Mouse (Mus musculus) MEL (cell line): ENCODE data around the gene Med27. TPM values are rescaled to one million over a fixed set of nuclear protein-coding genes. Genes with fewer than 3 reads are reported as not detected.

Experiments used
- DNase-seq: peaks from one replicate; pipeline ENCODE4 v3.0.0; 2011; ENCODE audit warnings: low read depth, low spot score
- H3K27ac ChIP-seq: 2 replicates; pipeline ENCODE4 v1.5.1; 2012; ENCODE audit warnings: low read depth, mild to moderate bottlenecking, control low read depth, low read length, moderate library complexity; ENCODE audit not compliant: control insufficient read depth
- H3K27me3 ChIP-seq, 2 experiments: fragments of 150-350 bp in 1 of 2; sonication (generic) in 1 of 2; 2 replicates each; pipeline ENCODE4 v1.6.1; 2012; ENCODE audit warnings: low read length in 2 of 2, mild to moderate bottlenecking in 2 of 2, improper control_type of control experiment in 1 of 2, moderate library complexity in 1 of 2; ENCODE audit not compliant: insufficient read depth in 2 of 2, control insufficient read depth in 1 of 2
- H3K36me3 ChIP-seq, 2 experiments: 2 replicates each; pipeline ENCODE4 v1.6.1; 2012 to 2014; ENCODE audit warnings: low read length in 2 of 2, improper control_type of control experiment in 1 of 2, inconsistent platforms in 1 of 2, mild to moderate bottlenecking in 1 of 2; ENCODE audit not compliant: insufficient read depth in 2 of 2, control insufficient read depth in 1 of 2
- H3K4me1 ChIP-seq, 2 experiments: fragments of 150-350 bp in 1 of 2; sonication (generic) in 1 of 2; 2 replicates each; pipeline ENCODE4 v1.6.1; 2012; ENCODE audit warnings: low read length in 2 of 2, improper control_type of control experiment in 1 of 2, mild to moderate bottlenecking in 1 of 2; ENCODE audit not compliant: insufficient read depth in 2 of 2, control insufficient read depth in 1 of 2
- H3K4me3 ChIP-seq, 2 experiments: fragments of 150-350 bp in 1 of 2; sonication (generic) in 1 of 2; 2 replicates each; pipeline ENCODE4 v1.5.1; 2012; ENCODE audit warnings: low read depth in 2 of 2, low read length in 2 of 2, mild to moderate bottlenecking in 2 of 2, moderate library complexity in 2 of 2, control low read depth in 1 of 2, improper control_type of control experiment in 1 of 2; ENCODE audit not compliant: control insufficient read depth in 1 of 2, insufficient read depth in 1 of 2
- H3K79me2 ChIP-seq: 2 replicates; pipeline ENCODE4 v1.6.1; 2012; ENCODE audit warnings: mild to moderate bottlenecking, low read length, moderate library complexity; ENCODE audit not compliant: control insufficient read depth, poor library complexity, insufficient read depth
- H3K9ac ChIP-seq: 2 replicates; pipeline ENCODE4 v1.6.1; 2012; ENCODE audit warnings: low read depth, mild to moderate bottlenecking, control low read depth, low read length, moderate library complexity; ENCODE audit not compliant: control insufficient read depth, poor library complexity, severe bottlenecking
- H3K9me3 ChIP-seq: fragments of 150-350 bp; sonication (generic); replicated peaks from 2 replicates; pipeline ENCODE4 v1.6.1; 2012; ENCODE audit warnings: mild to moderate bottlenecking, low read length, improper control_type of control experiment, moderate library complexity; ENCODE audit not compliant: insufficient read depth
- CHD1 ChIP-seq: IDR thresholded peaks from 2 replicates; pipeline ENCODE4 v1.6.1; 2012; ENCODE audit warnings: low read depth, mild to moderate bottlenecking, inconsistent platforms, low read length, improper control_type of control experiment
- CHD2 ChIP-seq: IDR thresholded peaks from 2 replicates; pipeline ENCODE4 v1.6.1; 2011; ENCODE audit warnings: low read length, improper control_type of control experiment
- CTCF ChIP-seq, 3 experiments: IDR thresholded peaks in 2 of 3; conservative IDR thresholded peaks in 1 of 3; 2 replicates each; pipeline ENCODE4 v1.5.1; 2011 to 2012; ENCODE audit warnings: low read length in 3 of 3, low read depth in 2 of 3, mild to moderate bottlenecking in 2 of 3, improper control_type of control experiment in 1 of 3, inconsistent platforms in 1 of 3, mixed read lengths in 1 of 3, moderate library complexity in 1 of 3; ENCODE audit not compliant: control insufficient read depth in 1 of 3, insufficient read depth in 1 of 3, poor library complexity in 1 of 3, severe bottlenecking in 1 of 3
- ELF1 ChIP-seq: IDR thresholded peaks from 2 replicates; pipeline ENCODE4 v1.6.1; 2014; ENCODE audit warnings: low read depth, mild to moderate bottlenecking, inconsistent platforms, low read length, improper control_type of control experiment, moderate library complexity
- EP300 ChIP-seq, 2 experiments: IDR thresholded peaks; 2 replicates each; pipeline ENCODE4 v1.6.1; 2011; ENCODE audit warnings: improper control_type of control experiment in 2 of 2, low read length in 2 of 2, low read depth in 1 of 2, mild to moderate bottlenecking in 1 of 2
- JUND ChIP-seq: IDR thresholded peaks from 2 replicates; pipeline ENCODE4 v1.6.1; 2011; ENCODE audit warnings: low read depth, mild to moderate bottlenecking, improper control_type of control experiment, low read length
- MAFK ChIP-seq: IDR thresholded peaks from 2 replicates; pipeline ENCODE4 v1.6.1; 2011; ENCODE audit warnings: low read depth, mild to moderate bottlenecking, low read length, improper control_type of control experiment, borderline replicate concordance
- MAX ChIP-seq: IDR thresholded peaks from 2 replicates; pipeline ENCODE4 v1.6.1; 2011; ENCODE audit warnings: low read length, improper control_type of control experiment
- MAZ ChIP-seq: IDR thresholded peaks from 2 replicates; pipeline ENCODE4 v1.6.1; 2012; ENCODE audit warnings: low read depth, mild to moderate bottlenecking, inconsistent platforms, low read length, improper control_type of control experiment
- MXI1 ChIP-seq: IDR thresholded peaks from 2 replicates; pipeline ENCODE4 v1.6.1; 2011; ENCODE audit warnings: mild to moderate bottlenecking, low read depth, low read length, improper control_type of control experiment
- MYB ChIP-seq: IDR thresholded peaks from 2 replicates; pipeline ENCODE4 v1.6.1; 2011; ENCODE audit warnings: mild to moderate bottlenecking, low read depth, low read length, improper control_type of control experiment
- POLR2AphosphoS2 ChIP-seq: IDR thresholded peaks from 2 replicates; pipeline ENCODE4 v1.6.1; 2011; ENCODE audit warnings: low read length, improper control_type of control experiment
- RCOR1 ChIP-seq: IDR thresholded peaks from 2 replicates; pipeline ENCODE4 v1.6.1; 2012; ENCODE audit warnings: low read depth, mild to moderate bottlenecking, inconsistent platforms, low read length, improper control_type of control experiment
- SIN3A ChIP-seq: IDR thresholded peaks from 2 replicates; pipeline ENCODE4 v1.6.1; 2012; ENCODE audit warnings: low read length, improper control_type of control experiment, inconsistent platforms
- SMC3 ChIP-seq: IDR thresholded peaks from 2 replicates; pipeline ENCODE4 v1.6.1; 2011; ENCODE audit warnings: low read depth, low read length, improper control_type of control experiment
- TBP ChIP-seq: IDR thresholded peaks from 2 replicates; pipeline ENCODE4 v1.8.0; 2011; ENCODE audit warnings: low read depth, low read length, improper control_type of control experiment
- TCF12 ChIP-seq: IDR thresholded peaks from 2 replicates; pipeline ENCODE4 v1.6.1; 2014; ENCODE audit warnings: low read depth, mild to moderate bottlenecking, inconsistent platforms, low read length, improper control_type of control experiment, moderate library complexity
- UBTF ChIP-seq: IDR thresholded peaks from 2 replicates; pipeline ENCODE4 v1.6.1; 2012; ENCODE audit warnings: low read depth, mild to moderate bottlenecking, inconsistent platforms, low read length, improper control_type of control experiment, moderate library complexity, borderline replicate concordance; ENCODE audit not compliant: insufficient read depth
- USF1 ChIP-seq: IDR thresholded peaks from 2 replicates; pipeline ENCODE4 v1.6.1; 2014; ENCODE audit warnings: low read depth, mild to moderate bottlenecking, inconsistent platforms, low read length, improper control_type of control experiment, moderate library complexity
- ZNF384 ChIP-seq: IDR thresholded peaks from 2 replicates; pipeline ENCODE4 v1.6.1; 2012; ENCODE audit warnings: low read depth, mild to moderate bottlenecking, inconsistent platforms, low read length, improper control_type of control experiment
- polyA plus RNA-seq, 2 experiments: library from polyadenylated mRNA; stranded (reverse) in 1 of 2; unstranded in 1 of 2; fragments of >175 nt in 1 of 2; fragments of >200 nt in 1 of 2; gene quantifications; 2 replicates each; pipeline versions ENCODE4 v1.2.1 to v1.2.4; 2012; ENCODE audit warnings: low replicate concordance in 2 of 2, low read depth in 1 of 2; ENCODE audit not compliant: insufficient read length in 2 of 2, insufficient read depth in 1 of 2, missing spikeins in 1 of 2
- total RNA-seq: library from RNA; depleted of rRNA; stranded (reverse); fragments of 300-350 nt; gene quantifications from 2 replicates; pipeline ENCODE4 v1.2.3, GENCODE M21; 2012

Med27 gene
- total and polyA plus RNA-seq, 3 experiments = 46.3 to 46.9 TPM; not detected in 1

DNA sequence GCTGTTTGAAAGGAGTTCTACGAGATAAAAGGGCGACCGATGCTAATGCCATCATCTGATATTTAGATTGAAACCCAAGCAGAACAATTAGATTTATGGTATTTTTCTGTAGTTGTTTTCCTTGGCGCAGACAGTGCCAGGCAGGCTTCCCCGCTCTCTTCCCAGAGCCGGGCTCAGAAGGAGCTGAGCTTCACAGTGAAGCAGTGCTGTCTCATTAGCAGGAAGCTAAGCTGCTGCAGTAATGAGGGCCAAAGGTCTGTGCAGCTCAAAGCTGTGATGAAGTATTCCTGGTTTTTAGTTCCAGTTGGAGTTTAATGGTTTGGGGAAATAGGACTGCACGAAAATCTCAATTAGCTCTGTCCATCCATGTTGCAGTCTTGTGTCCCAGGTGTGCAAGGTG is 61.1 kb downstream of the Med27 start:
- Histone ChIP-seq H3K36me3 (peaks cover 0 to 3% of the 10 kb centered on the region in 2 experiments; a peak in 2 of 4 replicates), H3K27ac (no peak overlapping the region), H3K9ac (no peak overlapping the region), H3K4me1 (peaks cover 0 to 8% of the 10 kb centered on the region in 2 experiments; a peak in 3 of 4 replicates), H3K27me3 (no peaks in the 10 kb centered on the region), H3K9me3 (no peaks in the 10 kb centered on the region)
- TF ChIP-seq MAZ (no peak), RCOR1 (no peak)
- TF ChIP-seq, all 39 proteins: peak for 0
- Histone ChIP-seq H3K79me2 (no peaks in the 10 kb centered on the region), H3K4me3 (no peak overlapping the region)
- DNase-seq = no peak

DNA sequence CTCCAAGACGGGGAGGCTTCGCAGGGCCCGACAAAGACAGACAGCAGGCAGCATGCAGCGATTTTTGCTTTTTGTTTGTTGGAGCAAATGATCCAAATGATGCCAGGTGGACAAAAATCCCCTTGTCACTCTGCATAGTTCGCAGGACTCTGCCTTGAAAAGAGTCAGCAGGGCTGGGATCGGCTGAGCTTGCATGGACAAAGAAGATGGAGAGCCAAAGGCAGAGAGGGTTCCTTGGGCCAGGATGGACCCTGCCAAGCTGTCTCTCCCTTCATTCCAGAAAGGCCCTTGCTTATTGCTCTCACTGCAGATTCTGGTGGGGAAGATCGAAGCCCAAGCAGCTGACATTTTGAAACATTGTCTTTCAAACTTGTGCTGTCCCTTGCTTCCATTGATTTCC is 64.3 kb downstream of the Med27 start:
- H3K9ac ChIP-seq = no peak overlapping the region
- H3K36me3 ChIP-seq = peaks cover 0 to 4% of the 10 kb centered on the region in 2 experiments; a peak in 3 of 4 replicates
- DNase-seq = no peak
- peaks cover 12 to 14% of the 10 kb centered on the region in 2 experiments for H3K4me1 ChIP-seq
- no peaks in the 10 kb centered on the region for H3K9me3 ChIP-seq
- TF ChIP-seq TBP (no peak), CTCF (IDR thresholded peaks at IDR 0.05 in 2 of 3, conservative IDR thresholded peaks at IDR 0.05 in 1 of 3; ENCODE audit: control insufficient read depth in 1 of 3, insufficient read depth in 1 of 3, low read depth in 2 of 3, low read length in 3 of 3, poor library complexity in 1 of 3, severe bottlenecking in 1 of 3) (no peak), MXI1 (no peak), EP300 (IDR thresholded peaks at IDR 0.05; ENCODE audit: low read depth in 1 of 2, low read length in 2 of 2) (no peak)
- H3K4me3 ChIP-seq = no peak overlapping the region
- no peaks in the 10 kb centered on the region for H3K79me2 ChIP-seq
- no peak overlapping the region for H3K27ac ChIP-seq
- H3K27me3 ChIP-seq = no peaks in the 10 kb centered on the region

DNA sequence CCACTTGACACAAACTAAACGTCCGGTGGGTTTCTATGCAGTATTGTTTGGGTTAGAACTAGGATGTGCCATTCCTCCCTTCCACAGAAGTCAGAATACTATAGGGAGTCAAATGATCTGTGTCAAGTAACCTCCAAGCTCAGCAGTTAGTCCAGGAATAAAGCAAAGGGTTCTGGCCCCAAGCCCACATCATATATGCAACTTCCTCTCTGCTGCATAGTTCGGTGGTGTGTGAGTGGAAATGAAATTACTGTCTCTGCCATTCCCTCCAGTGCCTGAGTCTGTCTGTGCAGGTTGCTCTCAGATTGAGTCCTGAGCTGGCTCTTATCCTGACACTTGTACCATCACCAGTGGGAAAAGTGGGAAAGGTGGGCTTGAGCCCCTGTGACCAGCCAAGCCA is 65.8 kb downstream of the Med27 start:
- Histone ChIP-seq H3K9ac (no peak overlapping the region), H3K36me3 (peaks cover 0 to 3% of the 10 kb centered on the region in 2 experiments; a peak in 3 of 4 replicates), H3K9me3 (no peaks in the 10 kb centered on the region), H3K27me3 (no peaks in the 10 kb centered on the region), H3K4me1 (peaks cover 12 to 13% of the 10 kb centered on the region in 2 experiments), H3K4me3 (no peak overlapping the region), H3K79me2 (no peaks in the 10 kb centered on the region)
- no peak for DNase-seq
- TF ChIP-seq JUND = no peak
- TF ChIP-seq TCF12 = no peak
- TF ChIP-seq CHD1 = no peak
- TF ChIP-seq RCOR1 = no peak
- no peak for TF ChIP-seq UBTF
- no peak for TF ChIP-seq ZNF384
- no peak for TF ChIP-seq MAZ
- TF ChIP-seq MAX = no peak
- no peak for TF ChIP-seq USF1
- TF ChIP-seq MYB = no peak
- no peak for TF ChIP-seq TBP
- TF ChIP-seq ELF1 = no peak
- TF ChIP-seq POLR2AphosphoS2 = no peak
- no peak for TF ChIP-seq CHD2
- no peak for TF ChIP-seq SIN3A
- TF ChIP-seq SMC3 = no peak
- no peak for TF ChIP-seq MAFK
- TF ChIP-seq, all 39 proteins: peak for 0
- no peak overlapping the region for H3K27ac ChIP-seq
